Mouse (Mus musculus) heart, adult 2 months (tissue): ENCODE measurements around the gene Hmga1.

ENCODE experiments used
- CTCF ChIP-seq: fragments of 200-600 bp; IDR thresholded peaks from 2 replicates; pipeline ENCODE4 v1.8.1; 2022; ENCODE audit warnings: antibody characterized with exemption, mild to moderate bottlenecking, moderate library complexity
- EP300 ChIP-seq: fragments of 200-500 bp; IDR thresholded peaks from 2 replicates; pipeline ENCODE4 v1.6.1; 2011; ENCODE audit warnings: low read depth, low read length, control low read depth; ENCODE audit not compliant: insufficient read depth
- POLR2A ChIP-seq: fragments of 200-500 bp; IDR thresholded peaks from 2 replicates; pipeline ENCODE4 v1.6.1; 2011; ENCODE audit warnings: mild to moderate bottlenecking, low read depth, low read length, control low read depth; ENCODE audit not compliant: insufficient read depth

DNA sequence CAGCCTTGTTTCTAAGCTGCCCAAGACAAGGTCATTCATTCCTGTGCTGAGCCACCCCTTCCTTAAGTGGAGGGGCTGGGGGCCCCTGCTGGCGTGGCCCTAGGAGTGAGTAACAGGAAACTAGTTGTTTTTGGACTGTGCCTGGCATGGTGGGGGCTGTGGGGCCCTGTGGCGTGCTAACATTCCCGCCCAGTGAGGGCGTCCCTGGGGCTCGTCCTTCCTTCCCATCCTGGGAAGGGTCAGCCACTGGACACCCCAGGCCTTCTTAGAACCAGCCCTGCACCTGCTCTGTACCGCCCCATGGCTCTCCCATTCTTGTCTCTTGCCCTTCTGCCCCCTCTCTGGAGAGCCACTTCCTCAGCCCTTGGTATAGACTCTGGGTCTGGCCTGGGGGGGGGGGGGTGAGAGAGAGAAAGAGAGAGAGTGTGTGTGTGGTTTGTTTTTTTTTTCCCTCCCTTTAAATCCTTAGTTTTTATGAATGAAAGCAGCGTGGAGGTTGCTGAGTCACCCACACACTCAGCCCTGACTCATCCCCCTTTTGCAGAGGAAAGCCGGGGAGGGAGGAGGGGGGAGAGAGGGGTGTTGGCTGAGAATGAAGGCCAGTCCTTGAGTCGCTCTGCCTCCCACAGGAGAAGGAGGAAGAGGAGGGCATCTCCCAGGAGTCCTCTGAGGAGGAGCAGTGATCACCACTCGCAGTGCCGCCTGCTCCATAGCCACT, 5.7 kb downstream of the Hmga1 start:
- TF ChIP-seq CTCF, result no peak
- no peak for TF ChIP-seq EP300
- TF ChIP-seq POLR2A, result no peak
